Mouse (Mus musculus): ENCODE results near the gene Fer1l4. TPM values are rescaled to one million over a fixed set of nuclear protein-coding genes. Genes with fewer than 3 reads are reported as not detected.

Fer1l4 gene
- total RNA-seq (2017), result not detected in 2 replicates

- ATAC-seq (ENCODE audit: extremely low read depth, insufficient number of reproducible peaks, low FRiP score, poor library complexity, severe bottlenecking), result no peak
Observed at GRCm38 (mm10) chr2:156052816-156053215, at the start of gene Fer1l4. Gene Fer1l4, minus strand, starts transcription at chr2:156052947.

- no peak for ATAC-seq (ENCODE audit: extremely low read depth, insufficient number of reproducible peaks, low FRiP score, poor library complexity, severe bottlenecking)
Observed at GRCm38 (mm10) chr2:156091926-156092325, 39.2 kb upstream of the Fer1l4 start.

GRCm38 (mm10) chr2:156089799-156090198 is 37.1 kb upstream of the Fer1l4 start:
- ATAC-seq (ENCODE audit: extremely low read depth, insufficient number of reproducible peaks, low FRiP score, poor library complexity, severe bottlenecking), result no peak

- no peak for ATAC-seq (ENCODE audit: extremely low read depth, insufficient number of reproducible peaks, low FRiP score, poor library complexity, severe bottlenecking)
Observed at GRCm38 (mm10) chr2:156087391-156088110, 34.8 kb upstream of the Fer1l4 start.

DNA sequence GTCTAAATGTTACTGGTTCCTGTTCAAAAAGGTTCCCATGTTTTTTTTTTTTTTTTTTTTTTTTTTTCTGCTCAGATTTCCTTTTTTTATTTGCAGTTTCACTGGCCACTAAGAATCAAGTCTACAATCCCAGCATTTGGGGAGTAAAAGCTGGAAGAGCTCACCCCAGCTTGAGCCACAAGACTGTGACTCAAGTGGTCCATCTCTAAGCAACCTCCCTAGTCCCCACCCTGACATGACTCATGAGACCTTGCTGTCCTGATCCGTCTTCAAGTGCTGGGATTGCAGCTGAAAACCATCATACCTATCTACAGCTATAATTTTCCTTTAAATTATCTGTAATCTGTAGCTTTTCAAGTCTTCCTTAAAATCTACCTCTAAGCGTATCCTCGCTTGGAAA is 31.8 kb upstream of the Fer1l4 start:
- no peak for ATAC-seq (ENCODE audit: extremely low read depth, insufficient number of reproducible peaks, low FRiP score, poor library complexity, severe bottlenecking)

DNA sequence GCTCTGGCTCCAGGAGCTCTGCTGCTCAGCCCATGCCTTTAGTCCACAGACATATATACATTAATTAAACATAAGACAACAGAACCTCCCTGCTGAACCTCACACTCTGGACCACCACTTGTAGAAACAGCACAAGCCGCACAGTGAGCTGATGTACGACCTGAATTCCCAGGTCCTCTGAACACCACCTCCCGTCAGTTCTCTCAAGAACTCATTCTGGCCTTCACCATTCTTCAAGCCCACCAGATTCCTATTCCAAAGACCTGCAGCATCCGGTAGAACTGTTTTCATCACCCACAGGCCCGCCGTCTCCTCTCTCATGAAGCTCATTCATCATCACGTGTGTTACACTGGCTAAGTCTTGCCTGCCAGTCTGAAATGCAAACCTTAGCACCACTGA is 27.6 kb upstream of the Fer1l4 start:
- no peak for ATAC-seq (ENCODE audit: extremely low read depth, insufficient number of reproducible peaks, low FRiP score, poor library complexity, severe bottlenecking)

DNA sequence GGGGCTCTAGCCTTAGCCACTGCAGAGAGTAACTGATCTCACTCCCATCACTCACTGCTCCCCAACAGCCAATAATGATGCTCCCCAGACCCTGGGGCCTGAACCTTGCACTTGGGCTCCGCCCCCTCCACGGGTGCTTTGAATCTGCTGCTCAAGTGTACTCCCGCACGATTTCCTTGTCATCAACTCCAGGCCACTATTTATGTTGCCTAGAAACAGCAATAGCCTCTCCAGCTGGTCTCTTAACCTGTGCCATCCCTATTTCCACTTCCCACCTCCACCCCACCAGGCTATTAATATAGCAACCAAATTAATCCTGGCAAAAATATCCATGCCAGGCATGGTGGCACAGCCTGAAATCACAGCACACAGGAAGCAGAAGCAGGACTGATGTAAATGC is 26.9 kb upstream of the Fer1l4 start:
- ATAC-seq (ENCODE audit: extremely low read depth, insufficient number of reproducible peaks, low FRiP score, poor library complexity, severe bottlenecking), result no peak

- no peak for ATAC-seq (ENCODE audit: extremely low read depth, insufficient number of reproducible peaks, low FRiP score, poor library complexity, severe bottlenecking)
Observed at GRCm38 (mm10) chr2:156079183-156079560, 26.4 kb upstream of the Fer1l4 start.

- ATAC-seq (ENCODE audit: extremely low read depth, insufficient number of reproducible peaks, low FRiP score, poor library complexity, severe bottlenecking), result no peak
Observed at GRCm38 (mm10) chr2:156078421-156079182, 25.9 kb upstream of the Fer1l4 start.

GRCm38 (mm10) chr2:156077461-156077860 is 24.7 kb upstream of the Fer1l4 start:
- ATAC-seq (ENCODE audit: extremely low read depth, insufficient number of reproducible peaks, low FRiP score, poor library complexity, severe bottlenecking), result no peak

DNA sequence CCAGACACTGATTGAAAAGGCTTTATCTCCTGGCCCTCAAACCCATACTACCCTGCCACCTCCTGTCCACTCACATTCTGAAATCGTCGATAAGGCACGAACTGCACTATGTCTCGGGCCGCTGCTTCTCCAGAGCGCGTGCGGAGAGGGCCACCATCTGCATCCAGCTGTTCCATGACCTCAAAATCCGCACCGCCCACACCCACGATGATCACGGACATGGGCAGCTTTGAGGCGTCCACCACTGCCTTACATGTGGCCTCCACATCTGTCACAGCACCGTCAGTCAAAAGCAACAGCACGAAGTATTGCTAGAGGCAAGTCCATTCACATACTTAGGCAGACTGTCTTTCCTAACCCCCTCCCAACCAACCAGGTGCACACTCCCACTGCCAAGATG is 21.0 kb upstream of the Fer1l4 start:
- ATAC-seq (ENCODE audit: extremely low read depth, insufficient number of reproducible peaks, low FRiP score, poor library complexity, severe bottlenecking), result no peak

- no peak for ATAC-seq (ENCODE audit: extremely low read depth, insufficient number of reproducible peaks, low FRiP score, poor library complexity, severe bottlenecking)
Observed at GRCm38 (mm10) chr2:156071236-156071635, 18.5 kb upstream of the Fer1l4 start.

DNA sequence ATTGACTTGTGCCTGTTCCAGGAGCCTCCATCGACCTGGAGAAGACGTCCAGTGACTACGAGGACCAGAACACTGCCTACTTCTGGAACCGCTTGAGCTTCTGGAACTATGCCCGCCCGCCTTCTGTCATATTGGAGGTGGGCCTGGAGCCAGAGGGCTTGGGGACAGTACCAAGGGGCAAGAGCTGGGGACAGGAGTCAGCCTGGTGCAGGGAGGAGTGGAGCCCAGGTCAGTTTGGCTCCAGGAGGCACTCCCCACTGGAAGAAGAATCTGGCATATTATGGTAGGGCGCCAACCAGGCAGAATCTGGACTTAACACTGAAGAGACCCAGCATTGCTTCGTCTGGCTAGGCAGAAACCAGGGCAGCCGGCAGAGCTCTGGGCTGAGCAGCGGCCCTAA is 15.2 kb upstream of the Fer1l4 start:
- ATAC-seq (ENCODE audit: extremely low read depth, insufficient number of reproducible peaks, low FRiP score, poor library complexity, severe bottlenecking), result no peak

- no peak for ATAC-seq (ENCODE audit: extremely low read depth, insufficient number of reproducible peaks, low FRiP score, poor library complexity, severe bottlenecking)
Observed at GRCm38 (mm10) chr2:156066126-156066525, 13.4 kb upstream of the Fer1l4 start.

GRCm38 (mm10) chr2:156065099-156066041 is 12.6 kb upstream of the Fer1l4 start, which contains the start of gene Spag4:
Gene Spag4, plus strand, starts transcription at chr2:156065175.
- peak; percentile 24; the same call in 1 of the 2 replicates for ATAC-seq (ENCODE audit: extremely low read depth, insufficient number of reproducible peaks, low FRiP score, poor library complexity, severe bottlenecking)

GRCm38 (mm10) chr2:156047929-156048328 is 4.8 kb downstream of the Fer1l4 start:
- ATAC-seq (ENCODE audit: extremely low read depth, insufficient number of reproducible peaks, low FRiP score, poor library complexity, severe bottlenecking), result no peak

- ATAC-seq (ENCODE audit: extremely low read depth, insufficient number of reproducible peaks, low FRiP score, poor library complexity, severe bottlenecking), result no peak
Observed at GRCm38 (mm10) chr2:156042903-156043302, 9.8 kb downstream of the Fer1l4 start.

GRCm38 (mm10) chr2:156039390-156039789 is 13.4 kb downstream of the Fer1l4 start:
- no peak for ATAC-seq (ENCODE audit: extremely low read depth, insufficient number of reproducible peaks, low FRiP score, poor library complexity, severe bottlenecking)

- no peak for ATAC-seq (ENCODE audit: extremely low read depth, insufficient number of reproducible peaks, low FRiP score, poor library complexity, severe bottlenecking)
Observed at GRCm38 (mm10) chr2:156025482-156025881, 27.3 kb downstream of the Fer1l4 start.

Measured in neutrophil, adult 5-6 weeks (primary cell).